Mouse (Mus musculus) liver, adult 2 months (tissue): ENCODE data around the gene Fgfr2.

Experiments used
- CTCF ChIP-seq: fragments of 200-500 bp; IDR thresholded peaks from 2 replicates; pipeline ENCODE4 v1.5.1; 2011; ENCODE audit warnings: low read depth, low read length, control low read depth
- POLR2A ChIP-seq: fragments of 200-500 bp; IDR thresholded peaks from 2 replicates; pipeline ENCODE4 v1.6.1; 2011; ENCODE audit warnings: low read length, control low read depth; ENCODE audit not compliant: insufficient read depth; ENCODE audit errors: extremely low read depth

DNA sequence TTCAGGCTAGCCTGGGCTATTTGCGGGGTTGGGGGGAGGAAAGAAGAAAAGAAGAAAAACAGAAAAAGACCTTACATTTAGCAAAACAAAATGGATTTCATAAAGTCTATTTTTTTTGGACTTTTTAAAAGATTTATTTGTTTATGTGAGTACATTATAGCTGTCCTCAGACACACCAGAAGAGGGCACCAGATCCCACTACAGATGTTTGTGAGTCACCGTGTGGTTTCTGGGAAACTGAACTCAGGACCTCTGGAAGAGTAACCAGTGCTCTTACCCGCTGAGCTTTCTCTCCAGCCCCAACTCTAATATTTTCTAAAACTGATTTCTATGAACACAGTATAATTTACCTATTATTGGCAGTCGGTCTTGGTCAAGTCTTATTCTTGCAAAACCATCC, 2588.0 kb downstream of the Fgfr2 start:
- TF ChIP-seq CTCF (no peak), POLR2A (no peak)
